Mouse (Mus musculus) midbrain, embryonic 15.5 days (tissue): ENCODE measurements around the gene Brf1. TPM values are rescaled to one million over a fixed set of nuclear protein-coding genes. Genes with fewer than 3 reads are reported as not detected.

Experiments used
- ATAC-seq: fragments of 200-750 bp; cut with Nextera tagmentation; replicated peaks from 2 replicates; pipeline ENCODE4 v1.8.0; 2017; ENCODE audit warnings: moderate TSS enrichment
- H3K27ac ChIP-seq: fragments of 300-500 bp; sonication (generic); 2 replicates; pipeline ENCODE4 v1.5.1; 2015; ENCODE audit warnings: mild to moderate bottlenecking, inconsistent platforms
- H3K27me3 ChIP-seq: fragments of 300-500 bp; sonication (generic); replicated peaks from 2 replicates; pipeline ENCODE4 v1.6.1; 2015; ENCODE audit warnings: inconsistent platforms
- H3K36me3 ChIP-seq: fragments of 300-500 bp; sonication (generic); replicated peaks from 2 replicates; pipeline ENCODE4 v1.6.1; 2015; ENCODE audit warnings: inconsistent platforms
- H3K4me1 ChIP-seq: fragments of 300-500 bp; sonication (generic); 2 replicates; pipeline ENCODE4 v1.6.1; 2015; ENCODE audit warnings: inconsistent platforms
- H3K4me2 ChIP-seq: fragments of 300-500 bp; sonication (generic); 2 replicates; pipeline ENCODE4 v1.6.1; 2015; ENCODE audit warnings: inconsistent platforms, mild to moderate bottlenecking, moderate library complexity
- H3K4me3 ChIP-seq: fragments of 300-500 bp; sonication (generic); 2 replicates; pipeline ENCODE4 v1.5.1; 2015; ENCODE audit warnings: mild to moderate bottlenecking, inconsistent platforms
- H3K9ac ChIP-seq: fragments of 300-500 bp; sonication (generic); 2 replicates; pipeline ENCODE4 v1.6.1; 2015; ENCODE audit warnings: mild to moderate bottlenecking, inconsistent platforms
- H3K9me3 ChIP-seq: fragments of 300-500 bp; sonication (generic); 2 replicates; pipeline ENCODE4 v1.6.1; 2016; ENCODE audit warnings: inconsistent platforms
- WGBS: fragments of 180-500 bp; shearing (Covaris S2); methylation state at CpG from one replicate; pipeline ENCODE4 v1.1.7; 2015; ENCODE audit warnings: mixed read lengths; 5-methylcytosine and 5-hydroxymethylcytosine counted together
- polyA plus RNA-seq: library from polyadenylated mRNA; unstranded; fragments of >200 nt; fragmentation: Nextera tagmentation; extraction: Ambion mirVana; gene quantifications from 2 replicates; pipeline ENCODE4 v1.2.1, GENCODE M21; 2015

Gene Brf1
- polyA plus RNA-seq, 1 experiment from 2014 or later = 58.5 TPM

DNA sequence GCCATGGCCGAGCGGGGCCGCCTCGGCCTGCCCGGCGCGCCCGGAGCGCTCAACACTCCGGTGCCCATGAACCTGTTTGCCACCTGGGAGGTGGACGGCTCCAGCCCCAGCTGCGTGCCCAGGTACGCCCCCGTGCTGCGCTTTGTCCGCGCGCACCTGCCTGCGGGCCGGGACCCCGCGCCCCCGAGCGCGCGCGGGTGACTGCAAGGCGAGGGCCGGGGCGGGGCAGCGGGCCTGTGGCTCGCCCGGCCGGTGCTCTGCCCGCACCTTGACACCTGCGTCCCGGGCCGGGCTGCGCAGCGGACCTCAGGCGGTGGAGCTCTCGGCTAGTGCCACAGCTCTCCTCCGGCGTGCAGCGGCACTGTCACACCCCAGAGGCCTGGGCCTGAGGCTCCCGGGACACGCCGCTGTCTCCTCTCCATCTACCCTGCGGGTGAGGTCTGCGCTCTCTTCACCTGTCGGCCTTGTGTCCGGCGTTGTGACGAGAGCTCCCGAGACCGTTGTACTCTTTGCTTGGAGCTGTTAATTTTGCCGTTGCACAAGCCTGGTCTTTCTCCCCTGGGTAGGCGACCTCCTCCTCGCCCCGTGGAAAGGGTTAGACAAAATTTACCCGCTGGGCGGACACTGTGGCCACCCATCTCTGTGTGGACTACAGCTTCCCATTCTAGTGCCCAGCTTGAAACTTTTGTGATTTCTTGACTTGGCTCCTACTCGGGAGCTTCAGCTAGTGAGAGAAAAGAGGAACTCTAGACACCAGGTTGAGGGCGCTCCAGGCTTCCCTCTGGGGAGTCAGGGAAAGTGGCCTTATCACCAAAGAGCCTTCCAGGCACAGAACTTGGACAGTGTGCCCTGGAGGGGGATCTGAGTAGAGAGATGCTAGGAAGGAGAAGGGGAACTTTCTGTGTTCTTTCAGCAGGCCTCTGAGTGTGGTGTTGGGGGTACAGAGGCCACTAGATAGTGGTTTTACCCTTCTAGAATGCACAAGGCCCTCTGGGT is 14.4 kb upstream of the Brf1 start:
- Histone ChIP-seq H3K27ac (peak overlapping the region; percentile 90), H3K4me3 (peak overlapping the region; percentile 99), H3K4me2 (peak overlapping the region; percentile 67), H3K36me3 (no peaks in the 10 kb centered on the region), H3K4me1 (peaks cover 43% of the 10 kb centered on the region), H3K9ac (peak overlapping the region; percentile 93), H3K27me3 (no peaks in the 10 kb centered on the region), H3K9me3 (no peaks in the 10 kb centered on the region)
- WGBS = under 1% methylated on average over 64 of the region's 64 CpGs
- ATAC-seq = peak; percentile 34

DNA sequence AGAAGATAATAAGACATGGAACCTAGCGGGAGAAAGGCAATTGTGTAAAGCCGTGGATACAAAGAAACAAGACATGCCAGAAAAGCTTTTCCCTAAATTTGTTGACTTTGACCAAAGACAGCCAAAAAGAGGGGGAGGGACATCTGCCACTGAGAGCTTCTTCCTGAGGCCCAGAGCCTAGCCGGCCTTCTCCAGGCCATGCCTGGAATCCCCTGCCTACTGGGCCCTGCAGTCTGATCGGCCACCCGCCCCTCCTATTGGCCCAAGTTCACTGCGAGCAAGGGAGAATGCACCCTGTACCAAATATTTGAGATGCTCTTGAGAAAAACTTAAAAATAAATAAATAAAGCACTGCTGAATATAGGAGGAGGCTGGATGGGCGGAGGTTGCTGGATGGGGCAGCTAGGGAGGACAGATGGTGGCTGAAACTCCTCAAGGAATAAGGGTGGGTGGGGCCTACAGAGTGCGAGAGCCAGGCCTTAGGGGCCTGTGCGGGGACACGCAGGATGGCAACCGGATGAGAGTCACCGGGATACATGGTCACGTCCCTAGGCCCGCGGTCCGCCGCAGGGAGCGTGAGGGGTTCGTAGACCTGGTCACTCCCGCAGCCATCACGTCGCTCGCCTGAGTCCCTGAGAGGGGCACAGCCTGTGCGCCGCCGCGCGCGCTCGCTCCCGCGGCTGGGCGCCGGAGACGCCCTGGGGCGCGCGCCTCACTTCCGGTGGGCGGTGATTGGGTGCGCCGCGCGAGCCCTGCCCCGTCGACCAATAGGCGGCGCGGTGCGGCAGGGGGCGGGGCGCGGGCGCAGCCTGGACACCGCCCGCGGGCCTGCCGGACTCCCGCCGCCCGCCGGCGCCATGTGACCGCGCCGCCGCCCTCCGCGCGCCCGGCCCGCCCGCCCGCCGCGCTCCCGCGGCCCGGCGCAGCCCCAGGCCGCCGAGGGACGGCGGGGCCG is 13.4 kb upstream of the Brf1 start, which contains the start of gene Pacs2:
Gene Pacs2, plus strand, starts transcription at position 905 of the 955 bp plus-strand sequence.
- Histone ChIP-seq H3K9ac (peak within 1 kb of the TSS; percentile 93), H3K4me2 (peak within 1 kb of the TSS; percentile 67), H3K9me3 (no peaks in the 10 kb centered on the region), H3K4me3 (peak within 1 kb of the TSS; percentile 99), H3K4me1 (peaks cover 43% of the 10 kb centered on the region), H3K27ac (peak within 1 kb of the TSS; percentile 93), H3K36me3 (no peaks in the 10 kb centered on the region), H3K27me3 (no peaks in the 10 kb centered on the region)
- ATAC-seq = peak; percentile 90
- WGBS = 2% methylated on average over 82 of the region's 85 CpGs

DNA sequence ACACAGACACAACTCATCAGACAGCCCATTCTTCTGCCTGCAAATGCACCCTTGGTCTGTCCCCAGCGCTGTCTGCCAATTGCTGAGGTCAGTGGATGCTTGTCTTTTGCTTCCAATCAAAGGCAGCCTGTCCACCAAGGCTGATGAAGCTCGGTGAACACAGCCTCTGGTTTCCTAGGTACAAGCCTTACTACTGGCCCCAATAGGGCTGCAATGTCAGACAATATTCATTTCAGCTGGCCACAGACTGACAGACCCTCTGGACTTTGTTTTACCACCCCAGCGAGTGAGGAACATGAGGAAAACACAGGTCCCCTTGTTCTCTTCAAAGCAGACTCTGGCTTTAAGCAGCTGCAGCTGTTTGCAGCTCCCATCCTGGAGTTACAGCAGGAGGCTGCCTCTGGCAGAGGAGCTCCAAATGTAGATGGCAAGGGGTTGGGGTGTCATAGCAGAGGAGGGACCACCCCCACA is 12.6 kb upstream of the Brf1 start:
- Histone ChIP-seq H3K4me1 (peaks cover 43% of the 10 kb centered on the region), H3K27me3 (no peaks in the 10 kb centered on the region), H3K4me2 (peak overlapping the region; percentile 65; the same call in 1 of the 2 replicates), H3K27ac (peak overlapping the region; percentile 93), H3K9ac (0 out of 2 replicates have a peak overlapping the region, but pooled peaks have one; percentile 78), H3K9me3 (no peaks in the 10 kb centered on the region), H3K36me3 (no peaks in the 10 kb centered on the region), H3K4me3 (no peak overlapping the region)
- 59% methylated on average over 3 of the region's 3 CpGs for WGBS
- ATAC-seq = no peak

DNA sequence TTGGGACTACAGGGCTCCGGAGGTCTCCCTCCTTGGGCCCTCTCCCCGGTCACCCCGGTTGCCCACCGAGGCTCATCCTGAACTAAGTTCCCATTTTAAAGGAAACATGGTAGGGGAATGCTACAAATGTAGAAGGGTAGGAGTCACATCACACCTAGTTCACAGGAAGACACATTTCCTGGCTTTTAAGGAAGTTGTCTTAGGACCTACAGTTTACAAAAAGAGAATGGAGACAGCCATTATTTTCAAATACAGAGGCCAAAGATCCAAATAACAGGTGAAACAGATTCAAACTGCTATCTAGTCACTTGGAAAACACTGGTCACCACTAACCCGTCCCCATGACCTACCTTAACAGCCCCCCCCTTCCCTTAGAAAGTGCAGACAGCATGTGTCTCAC is 11.9 kb upstream of the Brf1 start:
- Histone ChIP-seq H3K4me2 (no peak overlapping the region), H3K9me3 (no peaks in the 10 kb centered on the region), H3K27me3 (no peaks in the 10 kb centered on the region), H3K9ac (no peak overlapping the region), H3K4me3 (no peak overlapping the region), H3K4me1 (peaks cover 38% of the 10 kb centered on the region), H3K36me3 (no peaks in the 10 kb centered on the region), H3K27ac (no peak overlapping the region)
- ATAC-seq = no peak
- WGBS = 91% methylated on average over 5 of the region's 5 CpGs

DNA sequence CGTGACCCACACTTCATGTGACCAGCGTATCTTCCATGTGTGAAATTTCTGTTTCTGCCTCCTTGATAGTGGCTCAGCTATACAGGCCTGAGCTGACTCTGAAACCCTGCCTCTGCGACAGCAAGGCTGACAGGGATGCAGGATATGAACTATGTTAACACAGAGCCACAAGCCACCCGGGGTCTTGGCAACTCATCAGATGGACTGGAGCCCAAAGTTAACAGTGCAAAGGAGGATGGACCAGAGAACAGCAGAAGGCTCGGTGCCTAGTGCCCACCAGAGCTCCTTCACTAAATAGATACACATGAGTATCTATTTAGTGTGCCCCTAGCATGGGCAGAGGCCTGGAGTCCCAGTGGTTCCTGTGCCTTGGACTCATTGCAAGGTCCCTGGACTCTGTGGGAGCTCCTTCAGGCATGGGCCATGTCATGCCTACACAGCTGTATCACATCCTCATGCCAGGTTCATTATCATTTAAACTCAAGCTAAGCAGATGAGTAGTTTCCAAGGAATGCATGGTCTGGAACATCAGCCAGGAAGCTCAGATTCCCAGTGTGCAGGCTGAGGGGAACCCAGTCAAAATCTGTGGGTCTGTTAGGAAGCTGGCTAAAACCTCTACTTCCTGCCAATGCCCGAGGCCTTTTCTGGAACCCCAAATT is 11.3 kb upstream of the Brf1 start:
- no peak for ATAC-seq
- Histone ChIP-seq H3K9me3 (no peaks in the 10 kb centered on the region), H3K27ac (no peak overlapping the region), H3K4me1 (peaks cover 32% of the 10 kb centered on the region), H3K4me3 (no peak overlapping the region), H3K27me3 (no peaks in the 10 kb centered on the region), H3K4me2 (no peak overlapping the region), H3K9ac (no peak overlapping the region), H3K36me3 (no peaks in the 10 kb centered on the region)
- 87% methylated on average over 6 of the region's 6 CpGs for WGBS

DNA sequence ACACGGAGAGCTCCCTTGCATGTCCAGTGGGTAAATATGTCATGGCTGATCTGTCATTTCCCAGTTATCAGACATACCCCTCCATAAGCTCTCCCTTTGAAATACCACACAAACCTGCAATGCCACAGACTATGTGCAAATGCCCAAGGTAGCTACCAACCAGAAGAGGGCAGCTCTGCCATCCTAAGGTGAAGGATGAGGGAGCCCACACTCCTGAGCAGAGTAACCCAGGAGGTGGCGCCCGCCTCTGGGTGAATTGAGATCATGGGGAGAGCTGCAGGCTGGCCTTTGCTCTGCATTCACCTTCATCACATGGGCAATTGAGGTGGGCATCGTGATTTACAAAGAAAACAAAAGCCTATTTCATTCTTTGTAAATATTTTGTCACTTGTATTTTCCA is 4.5 kb upstream of the Brf1 start:
- no peak overlapping the region for H3K27ac ChIP-seq
- peaks cover 7% of the 10 kb centered on the region for H3K4me1 ChIP-seq
- H3K9ac ChIP-seq = no peak overlapping the region
- H3K9me3 ChIP-seq = no peaks in the 10 kb centered on the region
- no peaks in the 10 kb centered on the region for H3K27me3 ChIP-seq
- WGBS = 27% methylated on average over 4 of the region's 4 CpGs
- no peak overlapping the region for H3K4me3 ChIP-seq
- ATAC-seq = no peak
- no peak overlapping the region for H3K4me2 ChIP-seq
- no peaks in the 10 kb centered on the region for H3K36me3 ChIP-seq

DNA sequence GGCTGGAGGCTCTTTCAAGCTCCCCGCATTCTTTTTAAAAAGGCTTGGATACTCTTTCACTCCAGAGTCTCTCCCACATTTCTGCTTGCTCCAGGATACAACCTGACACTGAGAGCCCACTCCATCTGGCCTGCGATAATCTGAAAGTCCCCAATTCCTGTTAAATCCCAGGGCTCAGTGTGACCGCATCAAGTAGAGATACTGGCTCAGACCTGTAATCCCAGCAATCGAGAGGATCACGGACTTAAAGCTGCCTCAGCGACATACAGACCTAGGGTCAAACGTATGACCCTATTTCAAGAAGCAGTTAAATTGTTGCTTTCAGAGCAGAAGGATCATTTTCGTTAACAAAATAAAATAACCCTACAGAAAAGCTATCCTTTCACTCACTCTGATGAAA is 3.5 kb upstream of the Brf1 start:
- no peak overlapping the region for H3K9ac ChIP-seq
- no peak overlapping the region for H3K4me2 ChIP-seq
- H3K4me3 ChIP-seq = no peak overlapping the region
- no peaks in the 10 kb centered on the region for H3K27me3 ChIP-seq
- H3K36me3 ChIP-seq = no peaks in the 10 kb centered on the region
- H3K4me1 ChIP-seq = peaks cover 14% of the 10 kb centered on the region
- no peaks in the 10 kb centered on the region for H3K9me3 ChIP-seq
- no peak for ATAC-seq
- H3K27ac ChIP-seq = no peak overlapping the region
- WGBS = 83% methylated on average over 8 of the region's 8 CpGs

DNA sequence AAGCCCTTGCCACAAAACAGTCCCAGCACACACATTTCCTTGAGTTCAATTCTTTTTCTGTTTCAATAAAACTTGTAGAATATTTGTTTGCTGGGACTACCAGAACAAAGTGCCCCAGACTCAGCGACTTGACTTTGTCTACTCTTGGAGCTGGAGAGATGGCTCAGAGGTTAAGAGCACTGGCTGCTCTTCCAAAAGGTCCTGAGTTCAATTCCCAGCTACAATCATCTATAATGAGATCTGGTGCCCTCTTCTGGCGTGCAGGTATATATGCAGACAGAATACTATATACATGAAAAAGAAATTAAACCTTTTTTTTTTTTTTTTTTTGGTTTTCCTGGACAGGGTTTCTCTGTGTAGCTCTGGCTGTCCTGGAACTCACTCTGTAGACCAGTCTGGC is 2.2 kb upstream of the Brf1 start:
- Histone ChIP-seq H3K27me3 (no peaks in the 10 kb centered on the region), H3K4me1 (peaks cover 23% of the 10 kb centered on the region), H3K9ac (no peak overlapping the region), H3K4me2 (no peak overlapping the region), H3K9me3 (no peaks in the 10 kb centered on the region), H3K36me3 (no peaks in the 10 kb centered on the region), H3K4me3 (no peak overlapping the region), H3K27ac (no peak overlapping the region)
- WGBS = 32% methylated on average over 2 of the region's 2 CpGs
- ATAC-seq = no peak

DNA sequence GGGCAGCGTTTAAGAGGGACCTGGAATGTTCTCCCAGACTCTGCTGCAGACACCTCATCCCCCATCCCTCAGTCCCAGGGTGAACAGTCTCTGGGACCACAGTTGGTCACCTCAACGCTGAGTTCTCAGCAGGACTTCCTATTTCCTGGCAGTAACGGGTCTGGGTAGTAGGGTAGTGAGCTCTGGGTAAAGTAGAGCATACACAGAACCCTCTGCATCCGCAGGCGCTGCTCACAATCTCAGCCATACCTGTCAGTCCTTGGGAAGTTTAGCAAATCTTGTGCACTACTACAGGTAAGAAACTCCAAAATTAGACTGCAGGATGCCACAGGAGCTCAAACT is 600 bp upstream of the Brf1 start:
- peak overlapping the region; percentile 85 for H3K4me2 ChIP-seq
- peak overlapping the region; percentile 92 for H3K27ac ChIP-seq
- peak overlapping the region; percentile 93 for H3K9ac ChIP-seq
- peak overlapping the region; percentile 86 for H3K4me3 ChIP-seq
- WGBS = 4% methylated on average over 5 of the region's 5 CpGs
- ATAC-seq = no peak; the same call in 1 of the 2 replicates
- H3K4me1 ChIP-seq = peaks cover 31% of the 10 kb centered on the region
- no peaks in the 10 kb centered on the region for H3K27me3 ChIP-seq
- H3K36me3 ChIP-seq = 0 out of 2 replicates have a peak, but pooled peaks cover under 1% of the 10 kb centered on the region
- no peaks in the 10 kb centered on the region for H3K9me3 ChIP-seq

DNA sequence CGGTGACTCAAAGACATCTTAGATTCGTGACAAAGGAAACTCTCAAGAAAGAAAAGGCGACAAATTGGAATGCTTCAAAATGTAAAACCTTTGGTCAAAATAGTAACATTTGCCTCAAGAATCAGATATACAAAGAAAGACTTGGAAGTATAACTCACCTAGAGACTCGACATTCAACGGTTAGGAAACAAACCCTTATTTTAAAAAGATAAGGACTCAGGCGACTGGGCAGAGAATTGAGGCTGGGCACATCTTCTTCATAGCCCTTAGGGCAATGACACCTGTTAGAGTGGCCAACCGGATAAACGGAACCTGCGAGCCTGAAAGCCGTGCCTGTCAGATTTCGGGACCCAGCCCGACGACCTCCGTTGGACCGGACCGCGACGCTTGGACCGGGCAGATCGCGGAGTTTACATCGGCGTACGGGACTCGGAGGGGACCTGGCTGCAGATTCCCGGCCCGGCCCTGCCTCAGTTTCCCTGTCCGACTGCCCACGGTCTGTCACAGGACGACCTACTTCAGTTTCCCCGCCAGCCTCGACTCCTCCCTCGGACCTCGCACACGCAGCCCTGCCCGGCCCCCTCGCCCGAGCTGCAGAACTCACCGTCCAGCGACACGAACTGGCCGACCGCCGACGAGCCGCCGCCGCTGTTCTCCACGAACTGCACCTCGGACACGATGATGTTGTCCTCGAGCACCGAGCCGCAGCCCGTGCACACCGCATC is 773 bp downstream of the Brf1 start:
- 0 out of 2 replicates have a peak, but pooled peaks cover 5% of the 10 kb centered on the region for H3K36me3 ChIP-seq
- H3K27ac ChIP-seq = peak overlapping the region; percentile 92
- WGBS = 2% methylated on average over 56 of the region's 56 CpGs
- H3K27me3 ChIP-seq = no peaks in the 10 kb centered on the region
- ATAC-seq = no peak
- H3K9ac ChIP-seq = peak overlapping the region; percentile 93
- peak overlapping the region; percentile 85 for H3K4me2 ChIP-seq
- peak overlapping the region; percentile 86 for H3K4me3 ChIP-seq
- H3K4me1 ChIP-seq = peaks cover 31% of the 10 kb centered on the region
- H3K9me3 ChIP-seq = no peaks in the 10 kb centered on the region

DNA sequence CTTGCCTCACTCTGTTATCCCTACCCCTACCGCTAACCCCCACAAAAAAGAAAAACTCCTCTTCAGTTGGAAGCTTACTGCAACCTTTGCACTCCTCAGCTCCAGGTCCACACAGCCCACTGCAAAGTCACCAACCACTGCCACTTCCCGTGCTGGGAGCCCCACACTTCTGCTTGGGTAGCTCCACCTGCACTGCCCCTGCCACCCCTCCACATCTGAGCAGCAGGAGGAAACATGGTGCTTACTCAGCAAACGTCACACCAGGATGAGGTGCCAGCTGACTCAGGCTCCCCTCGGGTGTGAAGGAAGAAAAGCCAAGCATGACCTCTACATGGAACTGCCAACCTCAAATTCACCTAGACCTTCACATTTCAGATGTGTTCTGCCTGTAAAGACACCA is 6.4 kb downstream of the Brf1 start:
- 91% methylated on average over 4 of the region's 4 CpGs for WGBS
- Histone ChIP-seq H3K4me1 (peaks cover 18% of the 10 kb centered on the region), H3K4me2 (no peak overlapping the region), H3K9me3 (no peaks in the 10 kb centered on the region), H3K4me3 (no peak overlapping the region), H3K9ac (no peak overlapping the region), H3K27ac (no peak overlapping the region), H3K36me3 (peaks cover 5% of the 10 kb centered on the region; the same call in 1 of the 2 replicates), H3K27me3 (no peaks in the 10 kb centered on the region)
- ATAC-seq = no peak
